Mouse (Mus musculus): ENCODE results near the gene Hmgb3.
A peak's percentile ranks its signal among the peaks of the same experiment; 100 is the strongest.
"Not testable (repeated sequence)": the region's sequence is repeated elsewhere in the genome, so short reads cannot be mapped to it uniquely, and the experiment has no call there.

Gene Hmgb3

DNA sequence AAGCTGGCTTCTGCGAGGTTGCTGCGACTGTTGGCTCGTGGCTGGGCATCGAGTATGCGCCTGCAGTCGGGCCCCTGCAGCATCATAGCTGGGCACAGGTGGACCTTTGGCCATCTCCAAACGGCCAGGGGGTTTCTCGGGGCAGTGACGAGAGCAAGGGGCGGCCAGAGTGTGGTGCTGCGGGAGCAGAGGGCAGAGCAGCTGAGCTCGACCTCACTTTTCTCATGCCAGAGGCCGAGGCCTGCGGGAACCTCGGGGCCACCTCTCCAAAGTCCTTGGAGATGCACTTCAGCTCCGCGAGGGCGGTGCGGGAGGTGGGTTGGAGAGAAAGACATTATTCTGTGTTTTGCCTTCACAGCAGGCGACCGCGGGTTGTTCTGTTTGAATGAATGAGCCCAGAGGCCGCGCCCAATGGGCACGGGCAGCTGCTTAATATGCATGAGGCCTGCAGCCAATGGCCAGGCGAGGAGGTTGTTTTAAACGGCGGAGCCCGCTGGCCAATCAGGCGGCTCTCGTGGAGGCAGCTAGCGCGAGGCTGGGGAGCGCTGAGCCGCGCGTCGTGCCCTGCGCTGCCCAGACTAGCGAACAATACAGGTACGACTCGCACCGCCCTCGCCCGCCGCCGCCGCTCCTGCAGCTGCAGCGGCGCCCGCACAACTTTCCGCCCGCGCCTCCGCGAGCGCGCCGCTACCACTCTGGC, at the start of gene Hmgb3:
Gene Hmgb3 (plus strand): TSS at position 504 of the 700 bp plus-strand sequence.
- DNase-seq (ENCODE audit: low read depth, low spot score), result peak; percentile 89

DNA sequence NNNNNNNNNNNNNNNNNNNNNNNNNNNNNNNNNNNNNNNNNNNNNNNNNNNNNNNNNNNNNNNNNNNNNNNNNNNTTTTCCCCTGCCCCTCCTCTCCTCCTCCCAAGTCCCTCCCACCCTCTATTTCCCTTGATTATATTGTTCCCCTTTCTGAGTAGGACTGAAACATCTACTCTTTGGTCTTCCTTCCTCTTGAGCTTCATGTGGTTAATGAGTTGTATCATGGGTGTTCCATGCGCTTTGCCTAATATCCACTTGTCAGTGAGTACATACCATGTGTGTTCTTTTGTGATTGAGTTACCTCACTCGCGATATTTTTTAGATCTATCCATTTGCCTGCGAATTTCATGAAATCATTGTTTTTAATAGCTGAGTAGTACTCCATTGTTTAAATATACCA, 49.1 kb upstream of the Hmgb3 start:
- not testable (repeated sequence) for DNase-seq (ENCODE audit: low read depth, low spot score)

DNA sequence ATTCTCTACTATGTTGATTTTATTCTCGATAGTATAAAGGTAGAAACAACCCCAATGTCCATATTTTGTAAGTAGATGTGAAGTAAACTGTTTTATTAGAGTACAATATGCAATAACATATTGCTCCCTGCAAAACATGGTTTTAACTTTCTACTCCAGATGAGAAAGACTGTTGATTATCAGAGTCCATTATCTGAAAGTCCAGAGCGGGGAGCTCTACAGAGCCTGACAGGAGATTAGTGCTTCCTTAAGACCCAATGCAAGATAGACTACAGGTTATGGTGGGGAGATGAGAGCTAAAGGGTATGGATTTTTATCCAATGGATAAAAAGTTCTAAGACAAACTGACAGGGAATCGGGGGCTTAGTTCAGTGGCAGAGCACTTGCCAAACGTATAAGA, 36.5 kb upstream of the Hmgb3 start:
- no peak for DNase-seq (ENCODE audit: low read depth, low spot score)

DNA sequence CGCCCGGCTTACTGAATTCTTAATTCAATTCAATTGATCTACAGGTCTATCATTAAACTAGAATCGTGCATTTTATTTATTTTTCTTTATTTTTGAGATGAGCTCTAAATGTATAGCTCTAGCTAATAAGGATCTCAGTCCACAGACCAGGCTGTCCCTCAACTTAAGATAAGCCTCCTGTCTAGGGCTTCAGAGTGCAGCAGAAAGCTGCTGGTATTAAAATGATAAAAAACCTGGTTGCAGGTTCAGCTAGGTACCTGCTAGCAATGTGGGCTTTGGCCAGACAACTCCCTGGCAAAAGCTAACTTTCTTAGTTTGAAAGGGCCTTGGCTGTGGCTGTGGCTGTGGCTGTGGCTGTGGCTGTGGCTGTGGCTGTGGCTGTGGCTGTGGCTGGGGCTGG, 32.8 kb upstream of the Hmgb3 start:
- DNase-seq (ENCODE audit: low read depth, low spot score), result no peak

DNA sequence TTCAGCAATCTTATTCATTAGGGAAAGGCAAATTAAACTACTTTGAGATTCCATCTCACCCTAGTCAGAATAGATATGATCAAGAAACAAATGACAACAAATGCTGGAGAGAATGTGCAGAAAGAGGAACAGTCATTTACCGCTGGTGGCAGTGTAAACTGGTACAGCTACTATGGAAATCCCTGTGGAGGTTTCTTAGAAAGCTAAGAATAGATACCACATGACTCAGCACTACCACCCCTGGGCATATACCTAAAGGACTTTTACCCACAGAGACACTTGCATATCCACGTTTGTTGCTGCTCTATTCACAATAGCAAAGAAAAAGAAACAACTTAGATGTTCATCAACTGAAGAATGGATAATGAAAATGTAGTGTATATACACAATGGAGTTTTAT, 31.4 kb upstream of the Hmgb3 start:
- DNase-seq (ENCODE audit: low read depth, low spot score), result no peak

DNA sequence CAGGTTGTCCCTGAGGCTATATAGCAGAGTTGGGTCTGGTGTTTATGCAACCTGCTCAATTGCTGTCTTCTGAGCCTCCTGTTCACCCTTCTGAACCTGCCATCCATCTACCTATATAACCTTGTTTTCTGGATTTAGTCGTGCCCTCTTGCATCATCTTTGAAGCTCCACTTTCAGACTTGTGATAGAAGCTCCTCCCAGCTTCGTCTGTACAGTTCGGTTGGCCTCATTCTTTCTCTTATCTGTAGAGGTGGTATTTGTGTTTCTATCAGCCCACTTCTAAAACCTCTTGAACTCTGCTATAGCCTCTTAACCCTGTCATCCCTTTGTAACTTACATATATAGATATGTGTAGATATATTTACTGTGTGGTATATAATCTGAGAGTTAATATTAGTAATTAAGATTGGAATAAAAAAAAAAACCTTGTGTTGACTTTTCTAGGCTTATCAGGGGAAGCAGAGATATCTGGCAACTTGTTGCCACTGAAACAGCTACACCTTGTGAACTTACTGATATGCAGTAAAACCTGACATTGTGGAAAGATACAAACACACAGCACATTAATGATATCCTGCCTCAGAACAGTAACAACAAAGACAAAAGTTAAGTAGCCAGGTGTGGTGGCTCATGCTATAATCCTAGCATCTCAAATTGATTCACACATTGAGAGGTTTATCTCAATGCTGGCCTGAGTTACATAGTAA, 30.0 kb upstream of the Hmgb3 start:
- DNase-seq (ENCODE audit: low read depth, low spot score), result no peak

DNA sequence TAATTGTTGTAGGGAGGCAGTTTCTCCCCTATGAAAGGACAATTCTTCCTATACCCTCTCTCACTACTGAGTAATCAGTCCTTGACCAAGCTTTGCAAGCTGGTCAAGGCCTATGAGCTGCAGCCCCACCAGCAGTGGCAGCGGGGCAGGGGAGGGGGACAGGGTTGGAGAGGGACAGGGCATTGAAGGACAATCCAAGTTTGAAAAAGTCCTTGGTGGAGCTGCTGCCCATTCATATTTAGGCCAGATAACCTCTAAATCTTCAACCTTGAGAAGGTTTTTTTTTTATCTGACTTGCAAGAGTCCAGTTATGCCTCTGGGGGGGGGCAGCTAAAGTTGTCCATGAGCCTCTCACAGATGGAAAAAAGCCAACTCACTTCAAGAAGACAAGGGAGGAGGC, 28.3 kb upstream of the Hmgb3 start:
- no peak for DNase-seq (ENCODE audit: low read depth, low spot score)

DNA sequence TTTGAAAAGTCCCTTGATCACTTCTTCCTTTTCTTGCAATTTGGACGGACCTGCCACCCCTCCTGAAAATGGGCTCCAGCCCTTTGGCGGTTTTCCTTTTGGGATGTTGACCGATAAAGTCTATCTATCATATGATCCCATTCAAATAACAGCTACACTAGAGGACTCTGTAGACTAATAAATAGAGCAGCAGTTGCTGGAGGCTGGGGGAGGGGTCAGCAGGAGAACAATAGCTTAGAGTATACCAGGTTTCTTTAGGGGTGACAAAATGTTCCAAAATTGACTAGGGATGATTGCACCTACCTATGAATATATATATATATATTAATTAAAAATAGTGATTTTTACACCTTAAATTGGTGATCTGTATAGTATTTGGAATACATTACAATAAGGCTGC, 27.6 kb upstream of the Hmgb3 start:
- DNase-seq (ENCODE audit: low read depth, low spot score), result no peak

DNA sequence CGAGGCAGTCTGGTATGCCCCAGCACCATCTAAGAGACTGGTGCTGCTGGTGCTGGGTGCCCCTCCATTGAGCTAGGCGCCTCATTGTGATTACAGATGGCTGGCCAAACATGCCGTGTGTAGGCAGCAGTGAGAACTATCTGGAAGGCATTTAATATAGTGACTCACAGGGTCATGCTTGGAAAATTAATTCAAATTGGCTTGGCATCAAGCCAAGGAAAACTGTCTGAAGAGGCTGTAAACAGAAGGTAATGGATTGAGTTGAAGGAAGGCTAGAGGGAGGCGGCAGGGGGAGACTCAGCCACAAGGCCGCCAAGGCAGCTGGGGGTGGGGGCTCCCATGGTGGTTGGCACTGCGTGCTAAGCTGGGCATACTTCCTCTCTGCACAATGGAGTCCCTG, 27.1 kb upstream of the Hmgb3 start:
- DNase-seq (ENCODE audit: low read depth, low spot score), result no peak

DNA sequence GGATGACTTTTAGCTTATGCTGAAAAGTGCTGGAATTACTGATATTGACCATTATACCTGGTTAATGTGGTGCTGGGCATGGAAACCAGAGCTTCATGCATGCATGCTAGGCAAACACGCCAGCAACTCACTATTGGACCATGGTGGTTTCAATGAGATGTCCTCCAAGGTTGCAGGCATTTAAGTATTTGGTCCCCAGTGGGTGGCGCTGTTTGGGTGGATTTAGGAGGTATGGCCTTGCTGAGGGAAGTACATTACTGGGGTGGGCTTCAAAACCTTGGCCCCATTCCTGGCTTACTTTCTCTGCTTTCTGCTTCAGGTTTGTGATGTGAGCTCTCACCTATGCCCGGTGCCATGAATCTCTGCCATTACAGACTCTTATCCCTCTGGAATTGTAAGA, 23.1 kb upstream of the Hmgb3 start:
- no peak for DNase-seq (ENCODE audit: low read depth, low spot score)

DNA sequence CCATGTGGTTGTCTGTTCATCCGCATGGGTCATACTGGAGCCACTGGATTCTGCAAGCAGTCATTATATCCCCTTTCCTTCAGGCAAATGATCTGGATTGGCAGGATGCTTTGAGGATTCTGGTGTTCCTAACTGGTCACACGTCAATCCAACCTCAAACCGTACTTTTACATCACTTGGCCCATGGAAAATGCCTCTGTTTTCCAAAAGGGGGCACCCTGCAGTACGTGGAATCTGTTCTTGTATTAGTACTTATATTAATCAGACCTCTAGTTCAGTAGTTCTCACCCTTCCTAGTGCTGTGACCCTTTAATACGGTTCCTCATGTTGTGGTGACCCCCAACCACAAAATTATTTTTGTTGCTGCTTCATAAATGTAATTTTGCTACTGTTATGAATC, 21.6 kb upstream of the Hmgb3 start:
- no peak for DNase-seq (ENCODE audit: low read depth, low spot score)

DNA sequence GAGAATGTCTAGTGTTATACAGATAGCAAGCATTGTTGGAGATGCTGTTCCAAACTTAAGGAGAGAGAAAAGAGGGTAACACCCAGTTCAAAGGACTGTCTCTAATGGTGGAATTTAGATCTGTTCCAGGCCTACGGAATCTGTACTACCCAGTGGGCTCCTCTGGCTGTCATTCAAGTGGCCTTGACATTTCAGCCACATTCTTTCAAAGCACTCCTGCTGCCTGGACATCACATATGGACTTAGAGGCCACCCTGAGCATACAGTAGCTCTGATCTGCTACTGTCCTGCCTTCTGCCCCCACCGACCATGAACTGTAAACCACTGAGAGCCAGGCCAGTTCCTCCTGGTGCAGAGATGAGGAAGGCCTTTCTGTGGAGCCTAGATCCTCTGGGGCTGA, 17.9 kb upstream of the Hmgb3 start:
- DNase-seq (ENCODE audit: low read depth, low spot score), result no peak

DNA sequence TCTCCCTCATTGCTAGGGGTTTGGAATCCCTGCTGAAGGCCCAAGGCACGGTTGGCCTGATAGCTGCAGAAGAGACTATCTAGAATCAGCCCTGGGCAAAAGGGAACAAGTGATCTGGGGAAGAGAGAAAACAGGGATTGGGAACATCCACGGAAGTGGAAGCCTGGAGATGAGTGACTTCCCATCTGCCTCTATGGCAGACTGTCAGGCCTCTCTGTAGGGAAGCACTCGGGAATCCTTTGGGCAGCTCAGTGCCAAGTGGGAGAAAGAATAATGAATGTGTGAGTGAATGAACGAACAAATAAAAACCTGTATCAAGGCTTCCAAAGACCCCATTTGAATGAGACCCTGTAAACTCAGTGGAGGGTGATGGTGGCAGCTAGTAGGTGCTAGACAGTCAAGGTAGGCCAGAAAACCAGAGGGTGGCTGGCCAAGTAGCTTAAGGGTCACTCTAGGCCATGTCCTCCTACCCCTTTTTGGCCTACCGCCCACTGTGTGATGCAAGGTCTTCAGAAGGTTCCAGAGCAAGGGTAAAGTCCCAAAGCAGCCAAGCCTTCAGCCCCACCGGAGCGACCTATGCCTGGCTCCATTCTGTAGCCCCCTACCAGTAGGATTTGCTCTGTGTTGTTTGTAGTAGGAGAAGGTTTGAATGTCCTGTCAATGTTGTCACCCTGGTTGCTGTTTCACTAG, 14.8 kb upstream of the Hmgb3 start:
- DNase-seq (ENCODE audit: low read depth, low spot score), result no peak

DNA sequence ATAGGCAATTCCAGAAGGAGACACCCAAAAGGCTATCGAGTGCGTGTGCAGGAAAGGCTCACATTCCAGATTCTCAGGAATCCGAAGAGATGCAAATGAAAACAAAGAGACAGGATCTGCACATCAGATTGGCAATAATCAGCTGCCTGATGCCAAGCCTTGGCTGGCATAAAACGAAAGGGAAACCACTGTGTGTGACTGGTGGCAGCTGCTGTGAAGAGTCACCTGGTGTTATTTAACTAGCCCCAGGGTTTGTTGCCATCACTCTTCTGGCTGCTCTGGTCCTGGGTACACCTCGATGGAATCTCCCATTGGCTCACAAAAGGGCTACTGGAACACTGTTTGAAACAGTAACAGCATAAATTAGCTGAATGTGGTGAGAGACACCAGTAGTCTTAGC, 11.0 kb upstream of the Hmgb3 start:
- no peak for DNase-seq (ENCODE audit: low read depth, low spot score)

DNA sequence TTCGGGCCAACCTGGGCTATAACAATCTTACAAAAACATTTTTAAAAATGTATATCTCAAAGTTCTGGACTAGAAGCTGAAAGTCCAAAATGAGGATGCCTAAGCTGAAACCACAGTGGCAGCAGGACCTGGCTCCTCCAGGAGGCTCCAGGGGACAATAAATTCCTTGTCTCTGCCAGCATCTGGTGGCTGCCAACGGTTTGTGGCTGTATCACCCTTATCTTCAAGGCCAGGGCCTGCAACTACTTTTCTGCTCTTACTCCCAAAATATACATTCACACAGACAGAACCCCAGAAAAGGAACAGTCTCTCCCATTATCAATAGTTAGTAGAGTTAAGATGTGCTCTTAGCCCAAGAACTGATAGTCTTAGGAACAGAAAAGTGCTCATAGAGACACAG, 10.6 kb upstream of the Hmgb3 start:
- no peak for DNase-seq (ENCODE audit: low read depth, low spot score)

DNA sequence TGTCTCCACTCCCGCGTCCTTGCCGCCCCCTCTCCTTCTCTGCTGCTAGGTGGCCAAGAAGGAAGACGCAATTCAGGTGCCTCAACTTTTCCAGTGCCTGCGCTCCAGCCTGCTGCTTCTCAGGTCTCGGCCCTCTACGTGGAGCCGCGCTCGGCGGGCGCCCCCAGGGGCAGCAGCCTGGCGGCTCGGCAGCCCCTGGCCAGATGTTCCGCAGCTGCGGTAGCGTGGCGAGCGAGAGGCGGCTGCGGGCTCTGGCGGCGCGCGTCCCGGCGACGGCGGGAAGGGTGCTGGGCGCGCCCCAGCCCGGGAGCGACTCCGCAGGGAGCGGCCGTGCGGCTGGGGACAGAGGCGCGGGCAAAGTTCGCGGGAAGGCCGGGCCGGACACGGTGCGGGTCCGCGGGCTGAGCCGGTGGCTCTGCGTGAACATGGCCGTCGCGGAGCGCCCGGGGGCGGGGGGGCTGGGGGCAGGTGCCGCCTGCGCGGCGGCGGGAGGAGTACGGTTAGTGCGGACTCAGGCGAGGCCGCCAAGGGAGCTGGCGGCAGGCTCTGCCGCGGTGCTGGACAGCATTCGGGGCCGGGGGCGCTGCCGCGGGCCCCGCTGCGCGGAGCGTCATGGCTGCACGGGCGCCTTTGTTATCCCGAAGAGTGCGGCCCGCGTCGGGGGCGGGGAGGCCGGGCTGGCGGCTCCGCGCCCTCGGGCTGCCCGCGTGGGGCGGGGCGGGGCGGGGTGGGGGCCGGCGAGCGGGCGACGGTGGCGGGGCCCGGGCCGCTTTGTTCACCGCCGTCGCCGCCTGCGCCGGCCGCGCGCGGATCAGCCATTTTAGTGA, 610 bp downstream of the Hmgb3 start:
- DNase-seq (ENCODE audit: low read depth, low spot score), result peak; percentile 48

DNA sequence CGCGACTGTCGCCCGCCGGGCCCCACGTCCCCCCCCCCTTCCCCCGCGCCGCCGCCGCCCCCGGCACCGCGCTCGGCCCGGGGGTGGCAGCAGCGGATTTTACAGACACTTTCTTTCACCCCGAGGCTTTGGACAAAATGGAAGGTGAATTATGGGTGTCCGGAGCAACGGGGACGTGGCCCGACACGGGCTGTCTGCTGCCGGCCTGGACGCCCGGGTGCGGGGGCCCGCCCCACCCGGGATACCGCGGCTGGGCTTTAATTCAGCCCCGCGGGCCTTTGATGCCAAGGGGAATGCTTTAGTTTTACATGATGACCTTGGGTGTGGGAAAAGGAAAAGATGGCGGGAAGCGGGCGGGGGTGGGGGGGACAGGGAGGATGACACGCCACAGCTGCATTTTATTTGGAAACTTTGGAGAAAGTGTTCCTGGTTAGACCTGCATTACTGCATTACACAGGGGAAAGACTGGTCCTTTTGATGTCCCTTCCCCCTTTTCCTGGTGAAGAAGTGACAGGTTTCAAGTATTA, 1.3 kb downstream of the Hmgb3 start:
- no peak for DNase-seq (ENCODE audit: low read depth, low spot score)

DNA sequence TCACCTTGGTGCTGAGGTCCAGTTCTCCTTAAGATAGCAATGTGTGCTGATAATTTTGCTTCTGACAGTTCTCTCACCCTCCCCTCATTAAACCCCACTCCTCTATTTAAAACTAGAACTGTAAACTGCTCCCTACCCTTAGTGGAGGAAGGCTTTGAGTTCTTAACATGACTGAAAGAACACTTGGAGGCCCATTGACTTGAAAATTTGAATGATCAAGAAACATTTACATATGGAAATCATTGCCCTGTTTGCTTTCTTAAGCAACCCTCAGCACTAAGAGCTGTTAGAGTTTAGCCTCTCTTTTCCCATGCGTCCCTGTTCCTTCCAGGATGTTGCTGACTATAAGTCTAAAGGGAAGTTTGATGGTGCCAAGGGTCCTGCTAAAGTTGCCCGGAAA, 3.6 kb downstream of the Hmgb3 start:
- no peak for DNase-seq (ENCODE audit: low read depth, low spot score)

DNA sequence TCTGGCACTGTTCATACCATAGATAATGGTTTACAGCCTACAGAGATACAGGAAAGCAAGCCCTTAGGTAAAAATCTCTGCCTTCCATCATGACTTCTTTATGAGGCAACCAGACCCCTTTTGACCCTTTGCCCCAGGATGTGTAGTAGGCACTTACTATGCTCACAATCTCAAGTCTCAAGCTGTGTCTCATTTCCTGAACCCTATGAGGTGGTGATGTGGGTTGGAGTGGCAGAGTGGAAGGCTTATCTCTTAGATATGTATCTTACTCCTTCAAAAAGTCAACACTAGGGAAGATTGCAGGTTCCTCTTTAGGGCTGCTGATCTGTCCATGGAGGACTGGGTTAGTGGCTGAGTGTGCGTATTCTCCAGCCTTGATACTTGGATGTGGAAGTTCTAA, 5.1 kb downstream of the Hmgb3 start:
- no peak for DNase-seq (ENCODE audit: low read depth, low spot score)

DNA sequence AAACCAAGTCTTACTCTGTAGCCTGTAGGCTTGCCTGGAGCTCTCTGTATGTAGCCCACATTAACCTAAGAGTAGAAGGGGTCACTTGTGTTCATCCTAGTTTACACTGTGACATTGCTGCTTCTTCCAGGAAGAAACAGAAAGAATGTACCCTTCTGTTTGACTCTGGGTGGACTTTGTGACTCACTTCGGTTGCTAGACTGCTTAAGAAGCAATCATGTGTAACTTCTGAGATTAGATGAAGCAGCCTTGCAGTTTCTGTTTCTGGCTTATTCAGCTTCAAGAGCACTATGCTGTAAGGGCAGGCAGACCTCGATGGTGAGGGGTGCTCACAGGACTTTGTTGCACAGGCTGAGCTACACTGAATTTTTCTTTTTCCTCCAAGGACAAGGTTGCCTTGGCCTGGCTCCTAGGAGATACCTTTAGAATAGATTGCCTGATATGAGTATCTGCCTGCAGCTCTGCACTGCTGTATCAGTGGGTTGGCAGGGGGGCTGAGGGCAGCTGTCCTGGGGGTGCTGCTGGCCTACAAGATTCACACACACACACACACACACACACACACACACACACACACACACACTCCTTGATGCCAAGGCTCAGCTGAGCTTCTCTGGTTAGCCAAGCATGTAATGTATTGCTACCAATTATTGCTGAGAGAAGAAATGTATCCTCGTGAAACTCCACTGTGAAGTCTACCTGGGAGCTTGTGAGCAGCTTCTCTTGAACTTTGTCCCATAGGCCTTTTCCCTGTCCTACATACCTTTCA, 17.6 kb downstream of the Hmgb3 start:
- no peak for DNase-seq (ENCODE audit: low read depth, low spot score)

DNA sequence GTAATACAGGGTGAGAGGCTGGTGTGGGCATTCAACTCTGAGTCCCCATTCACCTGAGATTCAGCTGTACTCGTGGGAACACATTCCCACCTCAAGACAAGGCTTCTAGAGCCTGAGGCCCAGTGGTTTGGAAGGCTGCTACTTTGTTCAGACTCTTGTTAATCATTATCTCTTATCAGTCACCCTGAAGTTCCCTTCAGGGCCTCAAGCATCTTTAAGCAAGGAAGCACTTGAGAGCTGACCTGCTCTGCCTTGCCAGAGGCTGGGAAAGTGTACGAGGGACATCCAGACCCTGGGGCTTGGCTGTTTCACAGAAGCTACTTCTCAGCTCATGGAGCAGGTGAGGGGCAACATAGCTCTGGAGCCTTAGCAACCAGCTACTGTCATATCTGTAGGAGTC, 19.8 kb downstream of the Hmgb3 start:
- DNase-seq (ENCODE audit: low read depth, low spot score), result no peak
